Mouse (Mus musculus): ENCODE measurements around the gene Ankrd9. TPM values are rescaled to one million over a fixed set of nuclear protein-coding genes. Genes with fewer than 3 reads are reported as not detected.

The Ankrd9 gene
- polyA plus RNA-seq, 1 experiment from 2014 or later, result 10.8 TPM

DNA sequence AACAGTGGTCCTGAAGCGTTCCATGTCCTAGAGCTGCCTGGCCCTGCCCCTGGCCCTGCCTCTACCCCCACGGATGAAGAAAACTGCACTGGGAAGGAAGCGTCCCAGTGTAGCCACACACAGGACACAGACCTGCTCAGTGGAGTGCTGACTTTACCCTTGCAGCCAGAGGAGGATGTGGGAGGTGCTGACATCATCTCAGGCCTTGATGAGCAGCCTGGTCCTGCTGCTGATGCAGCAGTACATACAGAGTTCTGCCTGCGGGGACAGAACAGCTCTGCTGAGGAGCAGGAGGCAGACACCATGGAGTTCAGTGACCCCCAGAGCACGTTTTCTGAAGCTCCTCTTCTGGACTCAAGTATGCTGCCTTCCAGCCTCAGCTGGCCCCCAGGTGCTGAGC, 46.0 kb downstream of the Ankrd9 start:
- ATAC-seq (ENCODE audit: insufficient number of reproducible peaks, insufficient read depth, low FRiP score, low read depth), result no peak
- Histone ChIP-seq H3K36me3 (ENCODE audit: control insufficient read depth, insufficient read depth, low read length) (peaks cover 38% of the 10 kb centered on the region), H3K4me3 (ENCODE audit: control insufficient read depth in 1 of 2, insufficient read depth in 1 of 2, low read depth in 1 of 2, low read length in 2 of 2) (no peak overlapping the region), H3K27ac (replicated peaks in 1 of 2; ENCODE audit: control insufficient read depth in 1 of 2, insufficient read depth in 1 of 2, low read depth in 2 of 2, low read length in 2 of 2) (no peak overlapping the region), H3K9ac (ENCODE audit: low read length) (no peak overlapping the region), H3K27me3 (ENCODE audit: control insufficient read depth, insufficient read depth, low read length) (no peaks in the 10 kb centered on the region), H3K4me1 (ENCODE audit: control insufficient read depth in 2 of 2, insufficient read depth in 2 of 2, low read length in 2 of 2) (peaks cover 0 to 1% of the 10 kb centered on the region in 2 experiments; a peak in 1 of 4 replicates), H3K4me2 (ENCODE audit: low read length) (no peak overlapping the region), H3K9me3 (ENCODE audit: control insufficient read depth, low read length) (no peaks in the 10 kb centered on the region)
- WGBS, result 65% methylated on average over 5 of the region's 5 CpGs

Other genes starting within 250 kb of the Ankrd9 start
- gene Wdr20, start 241.1 kb downstream of the Ankrd9 start, polyA plus RNA-seq (2014; fragmentation: Nextera tagmentation; extraction: Ambion mirVana), result 16.1 and 16.3 TPM in 2 replicates
- 3.5 and 4.7 TPM in 2 replicates for gene Mok, start 138.1 kb downstream of the Ankrd9 start, polyA plus RNA-seq (2014; fragmentation: Nextera tagmentation; extraction: Ambion mirVana)
- gene Zfp839, start 128.8 kb downstream of the Ankrd9 start, polyA plus RNA-seq (2014; fragmentation: Nextera tagmentation; extraction: Ambion mirVana), result 4.6 TPM in 2 replicates
- gene Cinp, start 89.9 kb downstream of the Ankrd9 start, polyA plus RNA-seq (2014; fragmentation: Nextera tagmentation; extraction: Ambion mirVana), result 67.0 and 70.3 TPM in 2 replicates
- 2.3 and 2.8 TPM in 2 replicates for gene Tecpr2, start 89.8 kb downstream of the Ankrd9 start, polyA plus RNA-seq (2014; fragmentation: Nextera tagmentation; extraction: Ambion mirVana)
- 12.3 and 12.6 TPM in 2 replicates for gene Rcor1, start 60.3 kb upstream of the Ankrd9 start, polyA plus RNA-seq (2014; fragmentation: Nextera tagmentation; extraction: Ambion mirVana)
- 6.0 and 7.0 TPM in 2 replicates for gene Traf3, start 187.3 kb upstream of the Ankrd9 start, polyA plus RNA-seq (2014; fragmentation: Nextera tagmentation; extraction: Ambion mirVana)
- not detected in 2 replicates for gene 4930595D18Rik, start 205.5 kb upstream of the Ankrd9 start, polyA plus RNA-seq (2014; fragmentation: Nextera tagmentation; extraction: Ambion mirVana)

Data from heart, embryonic 14.5 days (tissue).